Mouse (Mus musculus): ENCODE measurements around the gene Ltbr. TPM values are rescaled to one million over a fixed set of nuclear protein-coding genes. Genes with fewer than 3 reads are reported as not detected.

Gene Ltbr
- total RNA-seq, 2 experiments from 2014 or later = 7.9 to 9.1 TPM

- no peak overlapping the region for H3K4me3 ChIP-seq
- DNase-seq (ENCODE audit: extremely low spot score in 1 of 2, low spot score in 2 of 2) = no peak
- intact Hi-C loops (cut with DNase I) = no loop called here
- H3K27ac ChIP-seq = no peak overlapping the region
- no peak for TF ChIP-seq CTCF (IDR thresholded peaks at IDR 0.05)
Measured at GRCm38 (mm10) chr6:125342198-125342597, 28.5 kb upstream of the Ltbr start.

- no peak for DNase-seq (ENCODE audit: extremely low spot score in 1 of 2, low spot score in 2 of 2)
- no peak for TF ChIP-seq CTCF (IDR thresholded peaks at IDR 0.05)
- intact Hi-C loops (cut with DNase I) = no loop called here
- no peak overlapping the region for H3K27ac ChIP-seq
- no peak overlapping the region for H3K4me3 ChIP-seq
Measured at GRCm38 (mm10) chr6:125340244-125340643, 26.6 kb upstream of the Ltbr start.

- DNase-seq (ENCODE audit: extremely low spot score in 1 of 2, low spot score in 2 of 2) = no peak
- intact Hi-C loops (cut with DNase I) = no loop called here
- TF ChIP-seq CTCF (IDR thresholded peaks at IDR 0.05) = no peak
- Histone ChIP-seq H3K27ac (no peak overlapping the region), H3K4me3 (no peak overlapping the region)
Measured at GRCm38 (mm10) chr6:125338791-125339660, 25.3 kb upstream of the Ltbr start.

- TF ChIP-seq CTCF (IDR thresholded peaks at IDR 0.05) = no peak
- intact Hi-C loops (cut with DNase I) = no loop called here
- Histone ChIP-seq H3K4me3 (no peak overlapping the region), H3K27ac (no peak overlapping the region)
- DNase-seq (ENCODE audit: extremely low spot score in 1 of 2, low spot score in 2 of 2) = no peak
Measured at GRCm38 (mm10) chr6:125334356-125334755, 20.7 kb upstream of the Ltbr start.

- Histone ChIP-seq H3K4me3 (no peak overlapping the region), H3K27ac (no peak overlapping the region)
- TF ChIP-seq CTCF (IDR thresholded peaks at IDR 0.05) = no peak
- no peak for DNase-seq (ENCODE audit: extremely low spot score in 1 of 2, low spot score in 2 of 2)
- intact Hi-C loops (cut with DNase I) = no loop called here
Measured at GRCm38 (mm10) chr6:125333112-125333899, 19.6 kb upstream of the Ltbr start.

- TF ChIP-seq CTCF (IDR thresholded peaks at IDR 0.05) = no peak; the same call in 1 of the 2 replicates
- Histone ChIP-seq H3K27ac (peak overlapping the region; percentile 52), H3K4me3 (peak overlapping the region; percentile 64)
- peak; percentile 71 to 74 for DNase-seq (ENCODE audit: extremely low spot score in 1 of 2, low spot score in 2 of 2)
- intact Hi-C loops (cut with DNase I) = no loop called here
Measured at GRCm38 (mm10) chr6:125330626-125331326, 17.1 kb upstream of the Ltbr start.

GRCm38 (mm10) chr6:125328243-125328642 lies 14.6 kb upstream of the Ltbr start:
- intact Hi-C loops (cut with DNase I) = no loop called here
- Histone ChIP-seq H3K4me3 (no peak overlapping the region), H3K27ac (no peak overlapping the region)
- TF ChIP-seq CTCF (IDR thresholded peaks at IDR 0.05) = peak; percentile 51
- no peak for DNase-seq (ENCODE audit: extremely low spot score in 1 of 2, low spot score in 2 of 2)

GRCm38 (mm10) chr6:125325337-125325736 lies 11.7 kb upstream of the Ltbr start:
- no peak for TF ChIP-seq CTCF (IDR thresholded peaks at IDR 0.05)
- Histone ChIP-seq H3K4me3 (no peak overlapping the region), H3K27ac (no peak overlapping the region)
- DNase-seq (ENCODE audit: extremely low spot score in 1 of 2, low spot score in 2 of 2) = no peak
- intact Hi-C loops (cut with DNase I) = no loop called here

GRCm38 (mm10) chr6:125323547-125323946 lies 9.9 kb upstream of the Ltbr start:
- no peak for DNase-seq (ENCODE audit: extremely low spot score in 1 of 2, low spot score in 2 of 2)
- no peak for TF ChIP-seq CTCF (IDR thresholded peaks at IDR 0.05)
- intact Hi-C loops (cut with DNase I) = no loop called here
- Histone ChIP-seq H3K4me3 (no peak overlapping the region), H3K27ac (no peak overlapping the region)

- no peak overlapping the region for H3K27ac ChIP-seq
- H3K4me3 ChIP-seq = no peak overlapping the region
- TF ChIP-seq CTCF (IDR thresholded peaks at IDR 0.05) = no peak
- no peak for DNase-seq (ENCODE audit: extremely low spot score in 1 of 2, low spot score in 2 of 2)
- intact Hi-C loops (cut with DNase I) = no loop called here
Measured at GRCm38 (mm10) chr6:125322794-125323193, 9.1 kb upstream of the Ltbr start.

GRCm38 (mm10) chr6:125321114-125321855 lies 7.6 kb upstream of the Ltbr start:
- no peak overlapping the region for H3K4me3 ChIP-seq
- peak in 1 of 2 experiments; percentile 22 for DNase-seq (ENCODE audit: extremely low spot score in 1 of 2, low spot score in 2 of 2)
- intact Hi-C loops (cut with DNase I) = no loop called here

More at GRCm38 (mm10) chr6:125321114-125321855, 7.6 kb upstream of the Ltbr start:
- no peak for TF ChIP-seq CTCF (IDR thresholded peaks at IDR 0.05)
- H3K27ac ChIP-seq = no peak overlapping the region
